Mouse (Mus musculus) heart, embryonic 13.5 days (tissue): ENCODE measurements around the gene Tcstv3. TPM values are rescaled to one million over a fixed set of nuclear protein-coding genes. Genes with fewer than 3 reads are reported as not detected.

Experiments
- polyA plus RNA-seq: library from polyadenylated mRNA; unstranded; fragments of >200 nt; fragmentation: Nextera tagmentation; extraction: Ambion mirVana; gene quantifications from 2 replicates; pipeline ENCODE4 v1.2.1, GENCODE M21; 2015

Gene Tcstv3
- polyA plus RNA-seq, 1 experiment from 2014 or later = not detected

Other genes starting within 250 kb of the Tcstv3 start
- gene Gm20767, start 176.6 kb upstream of the Tcstv3 start, polyA plus RNA-seq = not detected in 2 replicates
- not detected in 2 replicates for gene Gm21818, start 144.4 kb upstream of the Tcstv3 start, polyA plus RNA-seq
- gene Gm21762, start 100.9 kb upstream of the Tcstv3 start, polyA plus RNA-seq = not detected in 2 replicates
- gene Gm21731, start 77.8 kb upstream of the Tcstv3 start, polyA plus RNA-seq = not detected in 2 replicates
- not detected in 2 replicates for gene AF067061, start 53.8 kb upstream of the Tcstv3 start, polyA plus RNA-seq
- gene BC147527, start 16.5 kb upstream of the Tcstv3 start, polyA plus RNA-seq = 0.09 and 0.23 TPM in 2 replicates